Mouse (Mus musculus): Measurements from ENCODE around the gene Ebf1. TPM values are rescaled to one million over a fixed set of nuclear protein-coding genes. Genes with fewer than 3 reads are reported as not detected.
A peak's percentile ranks its signal among the peaks of the same experiment; 100 is the strongest.

Ebf1 gene
- polyA plus RNA-seq, 1 experiment from 2014 or later, result 113 TPM

DNA sequence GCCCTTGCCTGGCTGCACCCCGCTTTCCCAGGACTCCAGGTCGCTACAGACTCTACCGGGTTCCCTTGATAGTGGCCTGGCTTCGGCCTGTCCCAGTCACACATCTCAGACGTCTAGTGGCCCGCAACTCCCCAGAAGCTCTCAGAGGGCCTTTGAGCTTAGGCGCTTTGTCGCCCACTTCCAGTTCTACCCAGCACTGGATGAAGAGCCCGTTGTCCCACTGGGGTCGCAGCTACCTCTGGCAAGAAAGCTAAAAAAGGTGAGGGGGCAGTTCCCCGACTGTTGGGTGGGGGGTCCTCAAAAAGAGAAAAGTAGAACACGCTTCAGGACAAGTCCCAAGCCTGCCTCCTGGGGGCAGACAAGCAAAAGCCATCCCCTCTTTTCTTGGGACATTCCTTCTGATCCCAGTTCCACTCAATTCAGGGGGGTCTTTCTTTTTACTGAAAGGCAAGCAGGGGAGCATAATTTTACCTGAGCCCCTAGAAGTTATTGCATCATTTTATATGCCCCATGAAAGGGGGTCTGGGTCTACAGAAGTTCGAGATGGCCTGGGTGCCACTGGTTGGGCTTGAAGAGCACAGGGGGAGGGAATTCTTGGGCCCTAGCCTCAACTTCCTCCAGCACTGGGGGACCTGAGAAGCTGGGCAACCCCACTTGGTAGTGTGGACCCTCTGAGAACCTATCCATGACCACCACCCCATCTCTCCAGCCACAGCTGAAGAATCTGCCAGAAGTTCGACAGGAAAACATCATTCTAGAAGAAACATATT is 3.5 kb upstream of the Ebf1 start:
- peak overlapping the region; percentile 61 for H3K4me2 ChIP-seq (ENCODE audit: low read depth)
- peak overlapping the region; percentile 33 for H3K4me3 ChIP-seq (ENCODE audit: low read depth, low read length)
- no peaks in the 10 kb centered on the region for H3K36me3 ChIP-seq (ENCODE audit: control insufficient read depth, insufficient read depth, low read length)
- ATAC-seq (ENCODE audit: insufficient read depth, low FRiP score, low TSS enrichment) (no peak), DNase-seq (ENCODE audit: low spot score) (peak; percentile 46)
- WGBS, result 7% methylated on average over 14 of the region's 14 CpGs
- peak overlapping the region; percentile 35 for H3K9ac ChIP-seq (ENCODE audit: low read length)
- no peak overlapping the region for H3K27ac ChIP-seq (ENCODE audit: low read depth, low read length)
- H3K4me1 ChIP-seq (ENCODE audit: control insufficient read depth, insufficient read depth, low read length), result peaks cover 18% of the 10 kb centered on the region
- no peaks in the 10 kb centered on the region for H3K9me3 ChIP-seq (ENCODE audit: control insufficient read depth, low read length)
- H3K27me3 ChIP-seq (ENCODE audit: control insufficient read depth, insufficient read depth, low read length), result peaks cover 31% of the 10 kb centered on the region

DNA sequence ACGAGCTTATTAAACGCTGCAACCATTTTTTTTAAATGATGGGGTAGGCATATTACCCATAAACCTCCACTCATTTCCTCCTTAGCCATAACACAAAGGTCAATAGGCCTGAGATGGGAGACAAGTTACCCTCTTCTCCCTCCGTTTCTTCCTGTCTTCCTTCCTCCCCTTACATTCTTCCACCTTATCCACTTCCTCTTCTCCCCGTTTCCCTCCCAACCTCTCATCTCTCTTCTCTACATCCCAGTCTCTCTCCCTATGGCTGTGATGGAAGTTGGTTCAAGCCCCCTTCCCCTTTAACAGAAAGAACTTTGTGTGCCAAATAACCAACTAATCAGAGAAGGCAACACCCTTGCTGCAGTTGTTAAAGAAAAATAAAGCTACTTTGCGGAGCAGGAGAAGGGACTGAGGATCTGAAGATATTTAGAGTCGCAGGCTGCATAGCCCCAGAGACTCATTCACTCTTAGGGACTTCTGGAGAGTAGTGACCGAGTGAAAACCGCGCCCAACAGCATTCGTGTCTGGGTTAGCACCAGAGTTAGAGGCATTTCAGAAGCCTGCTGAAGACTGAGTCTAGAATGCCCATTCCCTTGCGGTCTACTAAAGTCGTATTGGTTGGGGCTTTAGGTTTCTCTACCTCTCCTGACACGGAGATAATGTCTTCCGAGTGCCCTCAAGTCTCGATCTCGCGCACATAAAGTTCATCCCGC is 884 bp upstream of the Ebf1 start:
- DNase-seq (ENCODE audit: low spot score) (no peak), ATAC-seq (ENCODE audit: insufficient read depth, low FRiP score, low TSS enrichment) (no peak)
- H3K4me2 ChIP-seq (ENCODE audit: low read depth), result peak overlapping the region; percentile 85
- H3K9me3 ChIP-seq (ENCODE audit: control insufficient read depth, low read length), result no peaks in the 10 kb centered on the region
- H3K27ac ChIP-seq (ENCODE audit: low read depth, low read length), result no peak overlapping the region
- H3K9ac ChIP-seq (ENCODE audit: low read length), result peak overlapping the region; percentile 63; the same call in 1 of the 2 replicates
- H3K4me1 ChIP-seq (ENCODE audit: control insufficient read depth, insufficient read depth, low read length), result peaks cover 25% of the 10 kb centered on the region
- H3K4me3 ChIP-seq (ENCODE audit: low read depth, low read length), result peak overlapping the region; percentile 61
- peaks cover 39% of the 10 kb centered on the region for H3K27me3 ChIP-seq (ENCODE audit: control insufficient read depth, insufficient read depth, low read length)
- WGBS, result 11% methylated on average over 18 of the region's 18 CpGs
- H3K36me3 ChIP-seq (ENCODE audit: control insufficient read depth, insufficient read depth, low read length), result no peaks in the 10 kb centered on the region

DNA sequence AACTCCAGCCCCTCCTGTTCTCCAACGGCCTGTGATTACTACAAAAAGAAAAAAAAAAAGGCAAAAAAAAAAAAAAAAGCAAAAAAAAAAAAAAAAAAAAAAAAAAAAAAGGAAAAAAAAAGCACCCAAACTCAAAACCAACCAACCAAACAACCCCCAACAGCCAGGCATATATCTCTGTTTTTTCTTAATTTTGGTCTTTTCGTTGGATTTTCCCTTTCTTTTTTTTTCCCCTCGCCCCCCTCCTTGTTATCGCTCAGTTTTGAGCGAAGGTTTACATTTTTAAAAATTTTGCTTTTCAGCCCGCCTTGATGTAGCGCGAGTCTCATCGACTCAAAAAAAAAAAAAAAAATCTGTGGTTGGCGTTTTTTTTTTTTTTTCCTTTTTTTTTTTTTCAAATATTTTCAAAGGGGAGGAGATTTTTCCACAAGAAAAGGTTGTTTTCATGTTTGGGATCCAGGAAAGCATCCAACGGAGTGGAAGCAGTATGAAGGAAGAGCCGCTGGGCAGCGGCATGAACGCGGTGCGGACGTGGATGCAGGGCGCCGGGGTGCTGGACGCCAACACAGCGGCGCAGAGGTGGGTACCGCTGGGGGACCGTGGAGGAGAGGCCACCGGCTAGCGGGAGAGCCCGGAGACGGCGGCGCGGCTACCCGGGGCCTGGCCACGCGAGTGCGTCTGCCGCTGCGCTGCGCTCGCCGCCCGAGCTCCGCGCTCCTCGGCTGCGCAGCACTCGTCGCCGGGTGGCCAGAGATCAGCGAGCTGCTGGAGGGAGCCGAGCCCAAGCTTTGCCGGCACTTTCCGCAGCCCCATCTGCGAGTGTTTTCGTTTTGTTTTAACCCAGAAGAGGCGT is 843 bp downstream of the Ebf1 start:
- Histone ChIP-seq H3K4me2 (ENCODE audit: low read depth) (peak overlapping the region; percentile 85), H3K36me3 (ENCODE audit: control insufficient read depth, insufficient read depth, low read length) (no peaks in the 10 kb centered on the region), H3K9ac (ENCODE audit: low read length) (peak overlapping the region; percentile 79), H3K9me3 (ENCODE audit: control insufficient read depth, low read length) (no peaks in the 10 kb centered on the region), H3K4me3 (ENCODE audit: low read depth, low read length) (peak overlapping the region; percentile 61), H3K27ac (ENCODE audit: low read depth, low read length) (peak overlapping the region; percentile 84), H3K27me3 (ENCODE audit: control insufficient read depth, insufficient read depth, low read length) (peaks cover 30% of the 10 kb centered on the region), H3K4me1 (ENCODE audit: control insufficient read depth, insufficient read depth, low read length) (peaks cover 14% of the 10 kb centered on the region)
- ATAC-seq (ENCODE audit: insufficient read depth, low FRiP score, low TSS enrichment) (no peak), DNase-seq (ENCODE audit: low spot score) (peak; percentile 84)
- under 1% methylated on average over 53 of the region's 55 CpGs for WGBS

DNA sequence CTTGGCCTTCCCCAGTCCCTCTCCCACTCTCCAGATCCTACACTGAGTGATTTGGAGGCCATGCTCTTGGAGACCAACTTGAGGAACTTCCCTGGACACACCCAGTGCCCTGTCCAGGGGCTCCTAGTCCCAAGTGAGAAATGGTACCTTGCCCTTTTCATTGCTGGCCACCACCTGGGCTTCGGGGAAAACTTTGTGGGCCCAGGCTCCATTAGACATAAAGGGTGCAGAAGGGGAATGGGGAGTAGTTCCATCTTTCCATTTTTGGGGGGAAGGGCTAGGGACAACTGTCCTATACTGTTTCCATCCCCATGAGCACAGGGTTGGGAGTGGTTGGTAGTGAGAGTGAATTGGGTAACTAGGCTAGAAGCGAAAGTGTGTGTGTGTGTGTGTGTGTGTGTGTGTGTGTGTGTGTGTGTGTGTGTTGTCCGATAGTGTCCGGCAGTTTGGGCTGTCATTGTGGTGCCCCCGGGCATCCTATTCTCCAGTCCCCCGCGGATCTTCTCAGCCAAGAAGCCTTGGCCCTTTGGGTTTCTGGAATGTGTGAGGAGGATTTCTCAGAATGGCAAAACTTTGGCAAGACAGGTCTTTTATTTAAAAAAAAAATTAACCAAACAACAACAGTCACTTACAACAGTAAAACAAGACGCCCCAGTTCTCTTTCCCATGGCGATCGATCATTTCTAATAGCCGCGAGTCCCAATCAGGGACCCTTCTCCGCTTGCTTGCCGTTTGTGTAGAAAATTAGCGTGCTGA is 2.2 kb downstream of the Ebf1 start:
- Histone ChIP-seq H3K9ac (ENCODE audit: low read length) (peak overlapping the region; percentile 69), H3K4me3 (ENCODE audit: low read depth, low read length) (peak overlapping the region; percentile 61), H3K4me1 (ENCODE audit: control insufficient read depth, insufficient read depth, low read length) (0 out of 2 replicates have a peak, but pooled peaks cover 9% of the 10 kb centered on the region), H3K27ac (ENCODE audit: low read depth, low read length) (peak overlapping the region; percentile 42; the same call in 1 of the 2 replicates), H3K36me3 (ENCODE audit: control insufficient read depth, insufficient read depth, low read length) (no peaks in the 10 kb centered on the region), H3K4me2 (ENCODE audit: low read depth) (peak overlapping the region; percentile 85), H3K9me3 (ENCODE audit: control insufficient read depth, low read length) (no peaks in the 10 kb centered on the region), H3K27me3 (ENCODE audit: control insufficient read depth, insufficient read depth, low read length) (peaks cover 19% of the 10 kb centered on the region)
- 1% methylated on average over 15 of the region's 15 CpGs for WGBS
- no peak for ATAC-seq (ENCODE audit: insufficient read depth, low FRiP score, low TSS enrichment)
- DNase-seq (ENCODE audit: low spot score), result peak; percentile 49

DNA sequence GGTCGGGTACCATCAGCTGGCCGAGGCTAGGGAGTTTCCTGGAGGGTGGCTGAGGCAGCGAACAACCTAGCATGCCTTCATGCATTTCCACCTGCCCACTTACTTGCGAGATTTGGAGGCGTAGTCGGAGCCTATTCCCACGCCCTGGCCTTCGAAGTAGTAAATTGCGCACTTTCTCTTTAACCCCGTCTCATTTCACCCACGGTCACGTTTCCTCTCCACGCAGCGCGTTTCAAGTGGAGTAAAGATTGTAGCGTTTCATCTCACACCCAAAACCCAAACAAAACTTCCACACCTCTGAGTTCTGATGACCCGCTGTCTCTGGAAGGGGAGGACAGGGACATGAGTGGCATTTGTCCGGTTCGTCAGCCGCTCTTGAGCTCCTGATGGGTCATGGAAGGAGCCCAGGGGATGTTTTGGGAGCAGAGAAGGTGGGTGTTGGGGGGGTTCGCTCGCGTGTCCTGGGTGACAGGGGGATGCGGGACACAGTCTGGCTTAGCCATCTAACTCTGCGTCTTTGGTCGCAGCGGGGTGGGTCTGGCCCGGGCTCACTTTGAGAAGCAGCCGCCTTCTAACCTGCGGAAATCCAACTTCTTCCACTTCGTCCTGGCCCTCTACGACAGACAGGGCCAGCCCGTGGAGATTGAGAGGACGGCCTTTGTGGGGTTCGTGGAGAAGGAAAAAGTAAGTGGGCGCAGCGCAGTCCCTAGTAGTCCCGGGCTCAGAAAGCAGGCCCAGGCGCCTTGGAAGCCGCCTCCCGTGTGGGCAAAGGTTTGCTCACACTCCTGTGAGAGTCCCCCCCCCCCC is 3.0 kb downstream of the Ebf1 start:
- Histone ChIP-seq H3K9ac (ENCODE audit: low read length) (peak overlapping the region; percentile 69), H3K4me1 (ENCODE audit: control insufficient read depth, insufficient read depth, low read length) (peaks cover 12% of the 10 kb centered on the region; the same call in 1 of the 2 replicates), H3K4me3 (ENCODE audit: low read depth, low read length) (peak overlapping the region; percentile 61), H3K27me3 (ENCODE audit: control insufficient read depth, insufficient read depth, low read length) (peaks cover 17% of the 10 kb centered on the region), H3K4me2 (ENCODE audit: low read depth) (peak overlapping the region; percentile 85), H3K9me3 (ENCODE audit: control insufficient read depth, low read length) (no peaks in the 10 kb centered on the region), H3K27ac (ENCODE audit: low read depth, low read length) (peak overlapping the region; percentile 42), H3K36me3 (ENCODE audit: control insufficient read depth, insufficient read depth, low read length) (no peaks in the 10 kb centered on the region)
- ATAC-seq (ENCODE audit: insufficient read depth, low FRiP score, low TSS enrichment) (no peak), DNase-seq (ENCODE audit: low spot score) (no peak)
- WGBS, result 1% methylated on average over 41 of the region's 41 CpGs

DNA sequence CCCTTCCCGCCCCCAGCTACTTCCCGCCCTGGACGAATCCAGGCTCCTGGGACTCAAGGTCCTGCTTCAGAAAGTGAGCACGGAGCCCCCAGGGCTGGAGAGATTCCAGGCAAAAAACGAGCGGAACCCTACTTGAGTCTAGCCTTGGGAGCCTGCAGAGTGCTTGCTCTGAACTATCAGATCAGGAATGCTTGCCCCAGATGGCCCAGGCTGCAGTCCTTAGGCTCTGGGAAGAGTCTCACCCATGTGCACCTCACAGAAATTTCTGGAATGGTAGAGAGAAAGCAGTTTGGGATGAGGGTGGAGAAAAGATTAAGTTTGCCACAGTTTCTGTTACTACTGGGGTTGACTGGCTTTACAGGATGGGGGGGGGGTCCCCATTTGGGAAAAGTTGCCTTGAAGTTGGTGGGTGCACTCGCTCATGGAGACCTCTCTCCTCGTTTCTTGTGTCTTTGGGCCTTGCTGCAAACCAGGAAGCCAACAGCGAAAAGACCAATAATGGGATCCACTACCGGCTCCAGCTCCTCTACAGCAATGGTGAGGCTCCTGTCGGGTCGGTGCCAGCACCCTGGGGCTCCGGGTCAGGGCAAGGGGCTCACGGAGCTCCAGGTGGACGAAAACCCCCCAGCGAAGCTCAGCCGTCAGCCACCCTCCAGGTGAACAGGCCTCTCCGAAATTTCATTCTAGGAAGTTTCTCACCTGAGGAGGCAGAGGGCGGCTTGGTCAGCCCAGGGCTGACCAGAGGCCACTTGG is 3.8 kb downstream of the Ebf1 start:
- Histone ChIP-seq H3K36me3 (ENCODE audit: control insufficient read depth, insufficient read depth, low read length) (no peaks in the 10 kb centered on the region), H3K27ac (ENCODE audit: low read depth, low read length) (peak overlapping the region; percentile 34; the same call in 1 of the 2 replicates), H3K4me2 (ENCODE audit: low read depth) (peak overlapping the region; percentile 85), H3K4me3 (ENCODE audit: low read depth, low read length) (peak overlapping the region; percentile 61), H3K9me3 (ENCODE audit: control insufficient read depth, low read length) (no peaks in the 10 kb centered on the region), H3K9ac (ENCODE audit: low read length) (peak overlapping the region; percentile 69), H3K4me1 (ENCODE audit: control insufficient read depth, insufficient read depth, low read length) (peaks cover 15% of the 10 kb centered on the region; the same call in 1 of the 2 replicates), H3K27me3 (ENCODE audit: control insufficient read depth, insufficient read depth, low read length) (peaks cover 13% of the 10 kb centered on the region)
- WGBS, result 22% methylated on average over 17 of the region's 19 CpGs
- no peak for DNase-seq (ENCODE audit: low spot score)
- ATAC-seq (ENCODE audit: insufficient read depth, low FRiP score, low TSS enrichment), result no peak

DNA sequence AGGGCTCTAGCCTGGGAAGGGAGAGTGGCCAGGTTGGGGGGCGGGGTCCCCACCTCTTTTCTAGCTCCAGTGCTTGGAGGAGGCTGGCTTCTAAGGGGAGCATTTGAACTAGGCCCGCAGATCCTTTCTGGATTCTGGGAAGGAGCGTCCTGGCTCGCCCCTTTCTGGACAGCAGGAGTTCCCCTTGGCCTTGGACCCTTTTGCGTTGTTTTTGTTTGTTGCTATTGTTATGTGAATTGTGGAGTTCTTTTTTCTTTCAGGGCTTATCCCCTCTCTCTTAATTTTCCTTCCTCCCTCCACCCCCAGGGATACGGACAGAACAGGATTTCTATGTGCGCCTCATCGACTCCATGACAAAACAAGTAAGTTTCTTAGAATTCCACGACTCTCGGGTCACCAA is 4.5 kb downstream of the Ebf1 start:
- WGBS, result 24% methylated on average over 10 of the region's 10 CpGs
- peak overlapping the region; percentile 85 for H3K4me2 ChIP-seq (ENCODE audit: low read depth)

More for the DNA sequence above, 4.5 kb downstream of the Ebf1 start:
- peak overlapping the region; percentile 61; the same call in 1 of the 2 replicates for H3K4me3 ChIP-seq (ENCODE audit: low read depth, low read length)
- DNase-seq (ENCODE audit: low spot score) (no peak), ATAC-seq (ENCODE audit: insufficient read depth, low FRiP score, low TSS enrichment) (no peak)
- H3K4me1 ChIP-seq (ENCODE audit: control insufficient read depth, insufficient read depth, low read length), result peaks cover 16% of the 10 kb centered on the region; the same call in 1 of the 2 replicates
- H3K9ac ChIP-seq (ENCODE audit: low read length), result no peak overlapping the region
- no peaks in the 10 kb centered on the region for H3K36me3 ChIP-seq (ENCODE audit: control insufficient read depth, insufficient read depth, low read length)
- H3K27ac ChIP-seq (ENCODE audit: low read depth, low read length), result no peak overlapping the region
- H3K9me3 ChIP-seq (ENCODE audit: control insufficient read depth, low read length), result no peaks in the 10 kb centered on the region
- H3K27me3 ChIP-seq (ENCODE audit: control insufficient read depth, insufficient read depth, low read length), result peaks cover 13% of the 10 kb centered on the region
